Mouse (Mus musculus) common myeloid progenitor, adult 5-6 weeks (primary cell): ENCODE results near the gene App. TPM values are rescaled to one million over a fixed set of nuclear protein-coding genes. Genes with fewer than 3 reads are reported as not detected.

Experiments used
- ATAC-seq: replicated peaks from 2 replicates; pipeline ENCODE4 v1.8.0; 2016; ENCODE audit warnings: low read depth, mild to moderate bottlenecking, moderate TSS enrichment, inconsistent platforms; ENCODE audit not compliant: poor library complexity, severe bottlenecking
- total RNA-seq: library from RNA; stranded (forward); fragments of 200-1000, 187-1606 nt; gene quantifications from 2 replicates; pipeline ENCODE4 v1.2.3, GENCODE M21; 2017

App gene
- total RNA-seq, 1 experiment from 2014 or later, result 16.1 TPM

GRCm38 (mm10) chr16:84919649-84920308 is 253.8 kb downstream of the App start:
- ATAC-seq, result no peak

- no peak for ATAC-seq
These were observed 254.5 kb downstream of the App start for GRCm38 (mm10) chr16:84919087-84919486.

- ATAC-seq, result no peak
These were observed 256.8 kb downstream of the App start for GRCm38 (mm10) chr16:84916772-84917171.

- ATAC-seq, result no peak
These were observed 261.9 kb downstream of the App start for GRCm38 (mm10) chr16:84911477-84912165.

- no peak for ATAC-seq
These were observed 270.6 kb downstream of the App start for GRCm38 (mm10) chr16:84902995-84903394.
